Mouse (Mus musculus): ENCODE results near the gene Htra1. TPM values are rescaled to one million over a fixed set of nuclear protein-coding genes. Genes with fewer than 3 reads are reported as not detected.

Htra1 gene
- polyA plus RNA-seq, 1 experiment, result 33.2 TPM

DNA sequence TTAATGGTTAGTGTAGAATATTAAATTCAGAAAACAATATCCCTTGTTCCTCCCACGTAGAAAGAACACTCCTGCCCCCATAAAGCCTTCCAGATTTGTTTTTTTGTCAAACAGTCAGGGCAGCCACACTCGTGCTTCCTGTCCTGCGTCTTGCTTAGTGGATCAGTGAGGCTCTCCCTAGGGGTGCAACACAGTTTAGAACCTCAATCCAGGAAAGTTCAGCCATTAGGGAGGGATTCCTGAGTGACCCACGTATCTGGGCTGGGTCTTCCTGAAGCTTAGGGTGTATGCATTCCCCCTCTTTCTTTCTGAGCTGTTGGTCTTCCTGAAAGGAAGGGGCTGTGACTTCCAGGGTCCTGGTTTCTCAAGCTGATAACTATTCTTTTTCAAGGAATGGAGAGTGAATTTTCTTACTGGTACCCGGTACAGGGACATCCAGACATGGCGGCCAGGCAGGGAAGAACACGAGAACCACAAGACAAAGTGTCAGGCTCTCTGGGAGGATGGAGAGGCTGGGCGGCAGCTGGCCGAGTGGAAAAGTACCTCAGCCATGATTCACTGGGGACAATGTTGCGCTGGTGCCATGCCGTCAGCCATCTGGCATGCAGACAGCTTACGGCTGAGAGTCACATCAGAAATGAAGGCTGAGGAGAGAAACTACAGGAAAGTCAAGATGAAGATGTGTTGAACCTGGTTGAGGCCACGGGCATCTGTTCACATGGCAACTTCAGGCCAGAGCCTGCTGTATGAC is 12.8 kb upstream of the Htra1 start:
- H3K9ac ChIP-seq (ENCODE audit: low read depth, poor library complexity, severe bottlenecking), result no peak overlapping the region
- H3K4me1 ChIP-seq (ENCODE audit: control insufficient read depth, insufficient read depth, low read length), result no peaks in the 10 kb centered on the region
- H3K4me3 ChIP-seq (ENCODE audit: low read depth, low read length), result no peak overlapping the region
- no peak overlapping the region for H3K27ac ChIP-seq (ENCODE audit: insufficient read depth, low read length)
- no peaks in the 10 kb centered on the region for H3K9me3 ChIP-seq (replicated peaks; ENCODE audit: control insufficient read depth, insufficient read depth, low read length, poor library complexity, severe bottlenecking)
- TF ChIP-seq CTCF (IDR thresholded peaks at IDR 0.05; ENCODE audit: low read depth, low read length) (no peak), EP300 (IDR thresholded peaks at IDR 0.05; ENCODE audit: insufficient read depth, low read depth, low read length) (no peak), POLR2A (IDR thresholded peaks at IDR 0.05; ENCODE audit: insufficient read depth, low read length) (no peak)
- H3K36me3 ChIP-seq (ENCODE audit: control insufficient read depth, insufficient read depth, low read length, poor library complexity, severe bottlenecking), result no peaks in the 10 kb centered on the region
- no peaks in the 10 kb centered on the region for H3K27me3 ChIP-seq (ENCODE audit: control insufficient read depth, insufficient read depth, low read length, poor library complexity, severe bottlenecking)

DNA sequence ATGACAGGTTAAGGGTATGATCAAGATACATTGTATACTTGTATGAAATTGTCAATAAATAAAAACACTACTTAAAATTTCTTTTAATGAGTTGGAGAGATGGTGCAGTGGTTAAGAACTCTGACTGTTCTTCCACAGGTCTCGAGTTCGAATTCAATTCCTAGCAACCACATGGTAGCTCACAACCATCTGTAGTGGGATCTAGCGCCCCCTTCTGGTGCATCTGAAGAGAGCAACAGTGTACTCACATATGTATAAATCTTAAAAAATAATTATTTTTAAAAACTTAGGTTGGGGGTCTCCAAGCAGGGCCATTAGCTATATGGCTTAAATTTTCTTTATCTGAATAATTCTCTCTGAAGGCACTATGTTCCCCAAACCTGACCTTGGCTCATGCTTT is 5.5 kb upstream of the Htra1 start:
- TF ChIP-seq EP300 (IDR thresholded peaks at IDR 0.05; ENCODE audit: insufficient read depth, low read depth, low read length) (no peak), POLR2A (IDR thresholded peaks at IDR 0.05; ENCODE audit: insufficient read depth, low read length) (no peak), CTCF (IDR thresholded peaks at IDR 0.05; ENCODE audit: low read depth, low read length) (no peak)
- Histone ChIP-seq H3K4me1 (ENCODE audit: control insufficient read depth, insufficient read depth, low read length) (no peaks in the 10 kb centered on the region), H3K4me3 (ENCODE audit: low read depth, low read length) (no peak overlapping the region), H3K27me3 (ENCODE audit: control insufficient read depth, insufficient read depth, low read length, poor library complexity, severe bottlenecking) (0 out of 2 replicates have a peak, but pooled peaks cover 2% of the 10 kb centered on the region), H3K9ac (ENCODE audit: low read depth, poor library complexity, severe bottlenecking) (no peak overlapping the region), H3K27ac (ENCODE audit: insufficient read depth, low read length) (no peak overlapping the region), H3K9me3 (replicated peaks; ENCODE audit: control insufficient read depth, insufficient read depth, low read length, poor library complexity, severe bottlenecking) (no peaks in the 10 kb centered on the region), H3K36me3 (ENCODE audit: control insufficient read depth, insufficient read depth, low read length, poor library complexity, severe bottlenecking) (no peaks in the 10 kb centered on the region)

DNA sequence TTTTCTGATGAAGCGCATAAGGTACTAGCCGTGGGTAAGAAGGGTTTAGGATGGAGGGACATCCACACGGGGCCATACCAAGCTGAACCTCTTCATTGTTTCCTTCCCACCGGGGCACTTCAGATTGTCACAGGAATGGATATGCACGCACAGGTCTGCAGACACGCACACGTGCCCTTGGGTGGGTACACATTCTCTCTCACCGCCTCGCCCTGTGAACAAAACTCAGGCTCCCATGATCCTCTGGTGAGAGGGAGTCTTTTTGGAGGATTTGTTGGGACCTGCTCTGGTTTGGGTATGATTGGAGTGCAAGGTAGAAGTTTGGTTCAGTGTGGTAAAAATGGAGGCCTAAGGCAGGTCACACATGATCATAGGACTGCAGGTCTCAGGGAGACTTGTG is 3.0 kb upstream of the Htra1 start:
- Histone ChIP-seq H3K27ac (ENCODE audit: insufficient read depth, low read length) (no peak overlapping the region), H3K9me3 (replicated peaks; ENCODE audit: control insufficient read depth, insufficient read depth, low read length, poor library complexity, severe bottlenecking) (no peaks in the 10 kb centered on the region), H3K4me3 (ENCODE audit: low read depth, low read length) (no peak overlapping the region), H3K27me3 (ENCODE audit: control insufficient read depth, insufficient read depth, low read length, poor library complexity, severe bottlenecking) (0 out of 2 replicates have a peak, but pooled peaks cover 7% of the 10 kb centered on the region), H3K4me1 (ENCODE audit: control insufficient read depth, insufficient read depth, low read length) (no peaks in the 10 kb centered on the region), H3K9ac (ENCODE audit: low read depth, poor library complexity, severe bottlenecking) (no peak overlapping the region), H3K36me3 (ENCODE audit: control insufficient read depth, insufficient read depth, low read length, poor library complexity, severe bottlenecking) (no peaks in the 10 kb centered on the region)
- TF ChIP-seq EP300 (IDR thresholded peaks at IDR 0.05; ENCODE audit: insufficient read depth, low read depth, low read length) (no peak), POLR2A (IDR thresholded peaks at IDR 0.05; ENCODE audit: insufficient read depth, low read length) (no peak), CTCF (IDR thresholded peaks at IDR 0.05; ENCODE audit: low read depth, low read length) (no peak)

DNA sequence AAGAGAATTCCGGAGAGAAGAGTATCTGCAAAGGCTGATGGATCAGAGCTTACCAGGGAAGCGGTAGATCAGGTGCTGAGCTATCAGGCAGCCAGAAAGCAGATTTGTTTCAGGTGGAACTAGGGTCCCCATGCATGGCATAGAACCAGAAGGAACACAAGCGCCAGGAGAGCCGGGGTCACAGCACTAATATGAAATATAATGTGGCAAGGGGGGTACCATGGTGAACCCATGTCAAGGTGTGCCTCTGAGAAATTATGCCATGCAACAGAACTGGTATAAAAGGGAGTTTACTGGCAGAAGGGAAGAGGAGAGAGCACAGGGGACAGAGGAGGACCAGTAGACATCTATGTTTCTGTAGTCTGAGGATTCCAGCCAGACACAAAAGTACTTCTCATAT is 1.3 kb upstream of the Htra1 start:
- Histone ChIP-seq H3K36me3 (ENCODE audit: control insufficient read depth, insufficient read depth, low read length, poor library complexity, severe bottlenecking) (no peaks in the 10 kb centered on the region), H3K4me1 (ENCODE audit: control insufficient read depth, insufficient read depth, low read length) (no peaks in the 10 kb centered on the region), H3K27me3 (ENCODE audit: control insufficient read depth, insufficient read depth, low read length, poor library complexity, severe bottlenecking) (0 out of 2 replicates have a peak, but pooled peaks cover 7% of the 10 kb centered on the region), H3K4me3 (ENCODE audit: low read depth, low read length) (no peak overlapping the region), H3K9ac (ENCODE audit: low read depth, poor library complexity, severe bottlenecking) (no peak overlapping the region), H3K9me3 (replicated peaks; ENCODE audit: control insufficient read depth, insufficient read depth, low read length, poor library complexity, severe bottlenecking) (no peaks in the 10 kb centered on the region), H3K27ac (ENCODE audit: insufficient read depth, low read length) (no peak overlapping the region)
- TF ChIP-seq CTCF (IDR thresholded peaks at IDR 0.05; ENCODE audit: low read depth, low read length) (no peak), POLR2A (IDR thresholded peaks at IDR 0.05; ENCODE audit: insufficient read depth, low read length) (no peak)

DNA sequence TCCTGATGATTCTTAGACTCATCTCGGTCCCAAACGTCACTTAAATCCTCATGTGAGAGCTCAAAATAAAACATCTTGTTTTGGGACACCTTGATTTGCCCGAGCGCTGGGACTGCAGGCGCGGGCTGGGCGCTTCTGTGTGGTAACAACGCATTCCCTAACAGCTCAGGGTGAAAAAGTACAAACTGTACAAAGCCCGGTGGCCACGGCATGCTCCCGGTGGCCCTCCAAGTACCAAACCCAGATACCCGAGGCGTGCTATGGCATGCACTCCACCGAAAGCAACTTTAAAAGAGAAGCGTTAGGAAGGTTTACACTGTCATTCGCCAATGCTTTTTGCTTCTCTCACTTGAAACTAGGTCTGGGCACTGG is 504 bp upstream of the Htra1 start:
- no peaks in the 10 kb centered on the region for H3K9me3 ChIP-seq (replicated peaks; ENCODE audit: control insufficient read depth, insufficient read depth, low read length, poor library complexity, severe bottlenecking)
- TF ChIP-seq POLR2A (IDR thresholded peaks at IDR 0.05; ENCODE audit: insufficient read depth, low read length), result no peak
- TF ChIP-seq CTCF (IDR thresholded peaks at IDR 0.05; ENCODE audit: low read depth, low read length), result no peak
- TF ChIP-seq EP300 (IDR thresholded peaks at IDR 0.05; ENCODE audit: insufficient read depth, low read depth, low read length), result no peak
- H3K4me1 ChIP-seq (ENCODE audit: control insufficient read depth, insufficient read depth, low read length), result no peaks in the 10 kb centered on the region
- no peaks in the 10 kb centered on the region for H3K36me3 ChIP-seq (ENCODE audit: control insufficient read depth, insufficient read depth, low read length, poor library complexity, severe bottlenecking)
- no peak overlapping the region for H3K27ac ChIP-seq (ENCODE audit: insufficient read depth, low read length)
- H3K27me3 ChIP-seq (ENCODE audit: control insufficient read depth, insufficient read depth, low read length, poor library complexity, severe bottlenecking), result 0 out of 2 replicates have a peak, but pooled peaks cover 7% of the 10 kb centered on the region
- peak overlapping the region; percentile 77 for H3K4me3 ChIP-seq (ENCODE audit: low read depth, low read length)
- H3K9ac ChIP-seq (ENCODE audit: low read depth, poor library complexity, severe bottlenecking), result 0 out of 2 replicates have a peak overlapping the region, but pooled peaks have one; percentile 19

DNA sequence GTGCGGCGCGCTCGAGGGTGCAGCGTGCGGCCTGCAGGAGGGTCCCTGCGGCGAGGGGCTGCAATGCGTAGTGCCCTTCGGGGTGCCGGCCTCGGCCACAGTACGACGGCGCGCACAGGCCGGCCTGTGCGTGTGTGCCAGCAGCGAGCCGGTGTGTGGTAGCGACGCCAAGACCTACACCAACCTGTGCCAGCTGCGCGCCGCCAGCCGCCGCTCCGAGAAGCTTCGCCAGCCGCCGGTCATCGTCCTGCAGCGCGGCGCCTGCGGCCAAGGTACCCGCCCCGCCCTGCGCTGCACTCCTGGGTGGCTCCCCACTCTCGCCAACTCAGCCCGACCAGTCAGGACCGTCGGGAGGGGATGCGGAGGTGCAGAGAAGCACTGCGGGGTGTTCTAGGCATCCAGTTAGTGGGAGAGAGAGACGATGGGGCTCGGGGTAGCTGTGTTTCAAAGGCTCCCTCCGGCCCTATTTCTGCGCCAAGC is 601 bp downstream of the Htra1 start:
- Histone ChIP-seq H3K4me1 (ENCODE audit: control insufficient read depth, insufficient read depth, low read length) (no peaks in the 10 kb centered on the region), H3K4me3 (ENCODE audit: low read depth, low read length) (peak overlapping the region; percentile 77), H3K36me3 (ENCODE audit: control insufficient read depth, insufficient read depth, low read length, poor library complexity, severe bottlenecking) (no peaks in the 10 kb centered on the region), H3K9ac (ENCODE audit: low read depth, poor library complexity, severe bottlenecking) (peak overlapping the region; percentile 39), H3K27ac (ENCODE audit: insufficient read depth, low read length) (no peak overlapping the region), H3K27me3 (ENCODE audit: control insufficient read depth, insufficient read depth, low read length, poor library complexity, severe bottlenecking) (0 out of 2 replicates have a peak, but pooled peaks cover 7% of the 10 kb centered on the region), H3K9me3 (replicated peaks; ENCODE audit: control insufficient read depth, insufficient read depth, low read length, poor library complexity, severe bottlenecking) (no peaks in the 10 kb centered on the region)
- no peak for TF ChIP-seq CTCF (IDR thresholded peaks at IDR 0.05; ENCODE audit: low read depth, low read length)
- no peak for TF ChIP-seq POLR2A (IDR thresholded peaks at IDR 0.05; ENCODE audit: insufficient read depth, low read length)
- no peak for TF ChIP-seq EP300 (IDR thresholded peaks at IDR 0.05; ENCODE audit: insufficient read depth, low read depth, low read length)
